Mouse (Mus musculus): Measurements from ENCODE around the gene C530008M17Rik. TPM values are rescaled to one million over a fixed set of nuclear protein-coding genes. Genes with fewer than 3 reads are reported as not detected.
A peak's percentile ranks its signal among the peaks of the same experiment; 100 is the strongest.
"Not testable (repeated sequence)": the region's sequence is repeated elsewhere in the genome, so short reads cannot be mapped to it uniquely, and the experiment has no call there.

The C530008M17Rik gene
- polyA plus RNA-seq, 1 experiment = 29.1 TPM

DNA sequence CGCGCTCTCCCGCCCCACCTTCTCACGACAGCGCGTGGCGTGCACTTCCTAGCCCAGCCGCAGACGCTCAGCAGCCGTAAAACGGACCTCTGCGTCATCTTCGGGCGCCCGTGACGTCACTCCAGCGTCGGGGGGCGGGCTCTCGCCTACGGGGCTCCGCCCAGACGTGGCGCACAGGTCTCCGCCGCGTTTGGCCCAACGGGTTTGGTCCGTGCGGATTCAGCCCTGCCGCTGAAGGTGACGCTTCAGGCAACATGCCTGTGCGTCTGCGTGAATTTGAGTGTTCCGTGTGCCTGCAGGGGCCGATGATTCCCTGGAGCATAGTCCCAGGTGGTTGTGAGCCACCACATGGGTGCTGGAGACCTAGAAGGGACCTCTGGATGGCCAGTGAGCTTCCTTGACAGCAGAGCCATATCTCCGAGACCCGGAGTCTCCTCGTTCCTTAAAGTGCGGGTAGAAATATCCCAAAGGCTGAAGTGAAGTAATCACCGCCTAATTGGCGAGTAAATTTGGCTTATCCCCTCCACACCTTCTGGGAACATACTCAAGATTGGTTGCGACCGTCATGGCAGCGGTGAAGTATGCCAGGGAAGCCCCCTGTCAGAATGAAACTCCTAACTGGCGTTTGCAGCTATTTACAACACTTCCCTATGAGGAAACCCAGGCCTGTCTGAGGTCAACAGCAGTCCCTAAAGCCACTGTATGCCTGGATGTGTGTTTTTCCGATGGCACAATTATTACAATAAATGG, 249.3 kb downstream of the C530008M17Rik start, which contains the start of gene Aasdh:
Gene Aasdh (minus strand): TSS at position 110 of the 750 bp plus-strand sequence.
- Histone ChIP-seq H3K27ac (ENCODE audit: insufficient read depth, low read length) (peak within 1 kb of the TSS; percentile 80), H3K4me1 (ENCODE audit: control insufficient read depth, insufficient read depth, low read length) (no peaks in the 10 kb centered on the region), H3K27me3 (ENCODE audit: control insufficient read depth, insufficient read depth, low read length) (no peaks in the 10 kb centered on the region), H3K4me3 (replicated peaks; ENCODE audit: insufficient read depth, low read depth, low read length) (peak within 1 kb of the TSS; percentile 84)
- TF ChIP-seq POLR2A (IDR thresholded peaks at IDR 0.05; ENCODE audit: borderline replicate concordance, insufficient read depth, low read length) (peak; percentile 100), CTCF (IDR thresholded peaks at IDR 0.05; ENCODE audit: borderline replicate concordance, insufficient read depth, low read depth, low read length) (no peak)
- WGBS = under 1% methylated on average over 47 of the region's 47 CpGs
- DNase-seq = peak; percentile 95 to 98

DNA sequence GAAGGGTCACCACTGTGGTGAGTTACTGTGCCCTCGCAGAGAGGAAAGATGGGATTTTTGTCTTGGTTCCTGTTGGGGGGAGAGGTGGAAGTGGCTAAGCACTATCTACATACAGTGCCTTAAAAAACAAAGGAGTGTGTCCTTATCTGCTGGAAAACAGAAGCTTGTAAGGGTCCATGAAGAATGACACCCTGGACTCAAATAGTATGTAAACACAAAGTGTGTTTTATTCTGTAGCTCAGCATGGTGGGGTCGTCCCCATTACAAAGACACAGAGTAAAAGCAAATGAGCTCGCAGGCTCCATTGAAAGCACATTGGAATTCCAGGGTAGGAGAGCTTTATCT, 249.8 kb downstream of the C530008M17Rik start:
- DNase-seq = no peak
- Histone ChIP-seq H3K4me3 (replicated peaks; ENCODE audit: insufficient read depth, low read depth, low read length) (peak overlapping the region; percentile 84), H3K4me1 (ENCODE audit: control insufficient read depth, insufficient read depth, low read length) (no peaks in the 10 kb centered on the region), H3K27me3 (ENCODE audit: control insufficient read depth, insufficient read depth, low read length) (no peaks in the 10 kb centered on the region), H3K27ac (ENCODE audit: insufficient read depth, low read length) (no peak overlapping the region)
- no peak for TF ChIP-seq POLR2A (IDR thresholded peaks at IDR 0.05; ENCODE audit: borderline replicate concordance, insufficient read depth, low read length)
- TF ChIP-seq CTCF (IDR thresholded peaks at IDR 0.05; ENCODE audit: borderline replicate concordance, insufficient read depth, low read depth, low read length) = no peak
- whole genome bisulfite sequencing = 31% methylated on average over 3 of the region's 3 CpGs

DNA sequence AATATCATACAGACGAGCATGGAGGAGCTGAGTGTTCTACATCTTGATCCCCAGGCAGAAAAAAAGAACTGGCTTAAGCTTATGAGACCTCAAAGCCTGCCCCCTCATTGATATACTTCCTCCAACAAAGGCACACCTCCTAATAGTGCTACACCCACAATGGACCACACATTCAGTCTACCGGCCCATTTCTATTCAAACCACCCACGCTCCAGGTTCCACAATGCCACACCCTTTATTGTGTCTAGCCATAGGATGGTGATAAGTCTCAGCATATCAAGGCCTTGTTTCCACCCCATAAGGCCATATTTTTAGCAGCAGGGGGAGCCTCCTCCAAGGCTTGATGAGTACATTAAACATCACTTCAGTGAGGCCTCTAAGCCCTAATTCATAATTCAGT, 254.5 kb downstream of the C530008M17Rik start:
- Histone ChIP-seq H3K27ac (ENCODE audit: insufficient read depth, low read length) (no peak overlapping the region), H3K27me3 (ENCODE audit: control insufficient read depth, insufficient read depth, low read length) (no peaks in the 10 kb centered on the region), H3K4me3 (replicated peaks; ENCODE audit: insufficient read depth, low read depth, low read length) (no peak overlapping the region), H3K4me1 (ENCODE audit: control insufficient read depth, insufficient read depth, low read length) (no peaks in the 10 kb centered on the region)
- TF ChIP-seq CTCF (IDR thresholded peaks at IDR 0.05; ENCODE audit: borderline replicate concordance, insufficient read depth, low read depth, low read length) (no peak), POLR2A (IDR thresholded peaks at IDR 0.05; ENCODE audit: borderline replicate concordance, insufficient read depth, low read length) (no peak)
- WGBS = 88% methylated on average over 3 of the region's 3 CpGs
- no peak for DNase-seq

- H3K27me3 ChIP-seq (ENCODE audit: control insufficient read depth, insufficient read depth, low read length); DNase-seq; H3K4me1 ChIP-seq (ENCODE audit: control insufficient read depth, insufficient read depth, low read length); H3K27ac ChIP-seq (ENCODE audit: insufficient read depth, low read length); H3K4me3 ChIP-seq (replicated peaks; ENCODE audit: insufficient read depth, low read depth, low read length): not testable (repeated sequence)
- 96% methylated on average over 5 of the region's 5 CpGs for WGBS
Observed at GRCm38 (mm10) chr5:76912522-76912921, 256.2 kb downstream of the C530008M17Rik start.

GRCm38 (mm10) chr5:76922833-76923232, 266.5 kb downstream of the C530008M17Rik start:
- H3K4me3 ChIP-seq (replicated peaks; ENCODE audit: insufficient read depth, low read depth, low read length) = no peak overlapping the region

More at GRCm38 (mm10) chr5:76922833-76923232, 266.5 kb downstream of the C530008M17Rik start:
- Histone ChIP-seq H3K27me3 (ENCODE audit: control insufficient read depth, insufficient read depth, low read length) (no peaks in the 10 kb centered on the region), H3K27ac (ENCODE audit: insufficient read depth, low read length) (no peak overlapping the region), H3K4me1 (ENCODE audit: control insufficient read depth, insufficient read depth, low read length) (peaks cover 5% of the 10 kb centered on the region; the same call in 1 of the 2 replicates)
- 78% methylated on average over 4 of the region's 4 CpGs for WGBS
- DNase-seq = no peak
- TF ChIP-seq CTCF (IDR thresholded peaks at IDR 0.05; ENCODE audit: borderline replicate concordance, insufficient read depth, low read depth, low read length) (no peak), POLR2A (IDR thresholded peaks at IDR 0.05; ENCODE audit: borderline replicate concordance, insufficient read depth, low read length) (no peak)

Other genes with a start within 250 kb of the C530008M17Rik start
- 0.35 and 0.97 TPM in 2 replicates for gene Gm7271, start 172.5 kb upstream of the C530008M17Rik start, polyA plus RNA-seq (2012; rRNA removed)
- 89.0 and 101 TPM in 2 replicates for gene Exoc1, start 127.2 kb upstream of the C530008M17Rik start, polyA plus RNA-seq (2012; rRNA removed)
- gene Cep135, start 67.8 kb upstream of the C530008M17Rik start, polyA plus RNA-seq (2012; rRNA removed) = 6.9 and 7.1 TPM in 2 replicates
- 19.9 and 20.9 TPM in 2 replicates for gene Aasdh, start 249.0 kb downstream of the C530008M17Rik start, polyA plus RNA-seq (2012; rRNA removed)

Measured in cerebellum, adult 2 months (tissue).